Mouse (Mus musculus): ENCODE results near the gene Pax5. TPM values are rescaled to one million over a fixed set of nuclear protein-coding genes. Genes with fewer than 3 reads are reported as not detected.

Pax5 gene
- polyA plus RNA-seq, 1 experiment from 2014 or later = 7.8 TPM

GRCm38 (mm10) chr4:44508386-44509226 is 201.7 kb downstream of the Pax5 start:
- Histone ChIP-seq H3K4me3 (no peak overlapping the region), H3K4me1 (peaks cover 14% of the 10 kb centered on the region), H3K4me2 (peak overlapping the region; percentile 29), H3K27ac (peak overlapping the region; percentile 24; the same call in 1 of the 2 replicates), H3K36me3 (replicated peaks) (no peaks in the 10 kb centered on the region), H3K27me3 (replicated peaks) (0 out of 2 replicates have a peak, but pooled peaks cover 4% of the 10 kb centered on the region), H3K9me3 (no peaks in the 10 kb centered on the region), H3K9ac (no peak overlapping the region)
- 25% methylated on average over 25 of the region's 25 CpGs for WGBS
- peak; percentile 72 for ATAC-seq (replicated peaks)

- H3K4me1 ChIP-seq = peaks cover 14% of the 10 kb centered on the region
- no peak overlapping the region for H3K4me3 ChIP-seq
- H3K9me3 ChIP-seq = no peaks in the 10 kb centered on the region
- 0 out of 2 replicates have a peak, but pooled peaks cover 4% of the 10 kb centered on the region for H3K27me3 ChIP-seq (replicated peaks)
- no peaks in the 10 kb centered on the region for H3K36me3 ChIP-seq (replicated peaks)
- WGBS = 46% methylated on average over 14 of the region's 14 CpGs
- H3K4me2 ChIP-seq = peak overlapping the region; percentile 29
- no peak overlapping the region for H3K27ac ChIP-seq
- H3K9ac ChIP-seq = no peak overlapping the region
- ATAC-seq (replicated peaks) = no peak
Observed at GRCm38 (mm10) chr4:44507861-44508260, 202.4 kb downstream of the Pax5 start.

- no peaks in the 10 kb centered on the region for H3K36me3 ChIP-seq (replicated peaks)
- H3K27ac ChIP-seq = no peak overlapping the region
- H3K4me1 ChIP-seq = peaks cover 14% of the 10 kb centered on the region
- WGBS = 82% methylated on average over 7 of the region's 7 CpGs
- H3K9me3 ChIP-seq = no peaks in the 10 kb centered on the region
- ATAC-seq (replicated peaks) = no peak
- H3K4me2 ChIP-seq = no peak overlapping the region
- H3K9ac ChIP-seq = no peak overlapping the region
- H3K4me3 ChIP-seq = no peak overlapping the region
- 0 out of 2 replicates have a peak, but pooled peaks cover 4% of the 10 kb centered on the region for H3K27me3 ChIP-seq (replicated peaks)
Observed at GRCm38 (mm10) chr4:44504998-44505397, 205.3 kb downstream of the Pax5 start.

- Histone ChIP-seq H3K27ac (no peak overlapping the region), H3K4me1 (no peaks in the 10 kb centered on the region), H3K9ac (no peak overlapping the region), H3K9me3 (no peaks in the 10 kb centered on the region), H3K4me2 (no peak overlapping the region), H3K27me3 (replicated peaks) (no peaks in the 10 kb centered on the region), H3K4me3 (no peak overlapping the region), H3K36me3 (replicated peaks) (no peaks in the 10 kb centered on the region)
- no peak for ATAC-seq (replicated peaks)
- 39% methylated on average over 9 of the region's 9 CpGs for WGBS
Observed at GRCm38 (mm10) chr4:44502196-44502867, 208.0 kb downstream of the Pax5 start.

GRCm38 (mm10) chr4:44498156-44498555 is 212.1 kb downstream of the Pax5 start:
- Histone ChIP-seq H3K4me1 (no peaks in the 10 kb centered on the region), H3K27ac (no peak overlapping the region), H3K36me3 (replicated peaks) (no peaks in the 10 kb centered on the region), H3K4me2 (no peak overlapping the region), H3K9me3 (no peaks in the 10 kb centered on the region), H3K4me3 (no peak overlapping the region), H3K27me3 (replicated peaks) (no peaks in the 10 kb centered on the region), H3K9ac (no peak overlapping the region)
- ATAC-seq (replicated peaks) = no peak
- WGBS = 77% methylated on average over 5 of the region's 5 CpGs

- no peaks in the 10 kb centered on the region for H3K36me3 ChIP-seq (replicated peaks)
- WGBS = 87% methylated on average over 2 of the region's 2 CpGs
Observed at GRCm38 (mm10) chr4:44495836-44496235, 214.5 kb downstream of the Pax5 start.

GRCm38 (mm10) chr4:44493756-44494155 is 216.5 kb downstream of the Pax5 start:
- Histone ChIP-seq H3K4me3 (no peak overlapping the region), H3K9ac (no peak overlapping the region), H3K4me2 (no peak overlapping the region), H3K27ac (no peak overlapping the region), H3K27me3 (replicated peaks) (no peaks in the 10 kb centered on the region), H3K36me3 (replicated peaks) (no peaks in the 10 kb centered on the region), H3K9me3 (no peaks in the 10 kb centered on the region), H3K4me1 (peaks cover 5% of the 10 kb centered on the region; the same call in 1 of the 2 replicates)
- WGBS = 76% methylated on average over 6 of the region's 6 CpGs
- ATAC-seq (replicated peaks) = no peak

More at GRCm38 (mm10) chr4:44495836-44496235, 214.5 kb downstream of the Pax5 start:
- H3K27ac ChIP-seq = no peak overlapping the region
- H3K9me3 ChIP-seq = no peaks in the 10 kb centered on the region
- no peak overlapping the region for H3K4me3 ChIP-seq
- no peak overlapping the region for H3K4me2 ChIP-seq
- peaks cover 4% of the 10 kb centered on the region; the same call in 1 of the 2 replicates for H3K4me1 ChIP-seq
- H3K9ac ChIP-seq = no peak overlapping the region
- ATAC-seq (replicated peaks) = no peak
- H3K27me3 ChIP-seq (replicated peaks) = no peaks in the 10 kb centered on the region

GRCm38 (mm10) chr4:44490872-44491271 is 219.4 kb downstream of the Pax5 start:
- H3K4me1 ChIP-seq = peaks cover 5% of the 10 kb centered on the region; the same call in 1 of the 2 replicates
- no peaks in the 10 kb centered on the region for H3K27me3 ChIP-seq (replicated peaks)
- no peak overlapping the region for H3K4me3 ChIP-seq
- WGBS = 62% methylated on average over 6 of the region's 6 CpGs
- H3K27ac ChIP-seq = no peak overlapping the region
- H3K4me2 ChIP-seq = no peak overlapping the region
- no peak overlapping the region for H3K9ac ChIP-seq
- no peaks in the 10 kb centered on the region for H3K36me3 ChIP-seq (replicated peaks)
- no peak for ATAC-seq (replicated peaks)
- H3K9me3 ChIP-seq = no peaks in the 10 kb centered on the region

GRCm38 (mm10) chr4:44488702-44489101 is 221.6 kb downstream of the Pax5 start:
- no peak overlapping the region for H3K4me2 ChIP-seq
- H3K9me3 ChIP-seq = no peaks in the 10 kb centered on the region
- no peak overlapping the region for H3K27ac ChIP-seq
- H3K4me3 ChIP-seq = no peak overlapping the region
- ATAC-seq (replicated peaks) = no peak
- H3K9ac ChIP-seq = no peak overlapping the region
- H3K36me3 ChIP-seq (replicated peaks) = no peaks in the 10 kb centered on the region
- H3K27me3 ChIP-seq (replicated peaks) = no peaks in the 10 kb centered on the region
- WGBS = 53% methylated on average over 8 of the region's 8 CpGs
- peaks cover 5% of the 10 kb centered on the region; the same call in 1 of the 2 replicates for H3K4me1 ChIP-seq

- H3K4me3 ChIP-seq = no peak overlapping the region
- no peaks in the 10 kb centered on the region for H3K27me3 ChIP-seq (replicated peaks)
- H3K9me3 ChIP-seq = no peaks in the 10 kb centered on the region
- WGBS = 58% methylated on average over 8 of the region's 8 CpGs
- peaks cover 5% of the 10 kb centered on the region; the same call in 1 of the 2 replicates for H3K4me1 ChIP-seq
- no peak overlapping the region for H3K27ac ChIP-seq
- no peak overlapping the region for H3K9ac ChIP-seq
- H3K36me3 ChIP-seq (replicated peaks) = no peaks in the 10 kb centered on the region
- ATAC-seq (replicated peaks) = no peak
- no peak overlapping the region for H3K4me2 ChIP-seq
Observed at GRCm38 (mm10) chr4:44488219-44488618, 222.1 kb downstream of the Pax5 start.

GRCm38 (mm10) chr4:44482851-44483250 is 227.4 kb downstream of the Pax5 start:
- Histone ChIP-seq H3K4me2 (no peak overlapping the region), H3K9ac (no peak overlapping the region), H3K4me1 (no peaks in the 10 kb centered on the region), H3K4me3 (no peak overlapping the region), H3K36me3 (replicated peaks) (no peaks in the 10 kb centered on the region), H3K27ac (no peak overlapping the region), H3K9me3 (no peaks in the 10 kb centered on the region), H3K27me3 (replicated peaks) (no peaks in the 10 kb centered on the region)
- WGBS = 87% methylated on average over 9 of the region's 9 CpGs
- ATAC-seq (replicated peaks) = no peak

GRCm38 (mm10) chr4:44479755-44480154 is 230.5 kb downstream of the Pax5 start:
- no peak for ATAC-seq (replicated peaks)
- Histone ChIP-seq H3K4me1 (no peaks in the 10 kb centered on the region), H3K27ac (no peak overlapping the region), H3K27me3 (replicated peaks) (no peaks in the 10 kb centered on the region), H3K36me3 (replicated peaks) (no peaks in the 10 kb centered on the region), H3K9me3 (no peaks in the 10 kb centered on the region), H3K9ac (no peak overlapping the region), H3K4me2 (no peak overlapping the region), H3K4me3 (no peak overlapping the region)
- 96% methylated on average over 1 of the region's 1 CpGs for WGBS

All from midbrain, embryonic 15.5 days (tissue).